Mouse (Mus musculus) testis, adult 2 months (tissue): ENCODE results near the gene Zfp512b. TPM values are rescaled to one million over a fixed set of nuclear protein-coding genes. Genes with fewer than 3 reads are reported as not detected.
A peak's percentile ranks its signal among the peaks of the same experiment; 100 is the strongest.

Source experiments
- H3K27ac ChIP-seq: fragments of 200-500 bp; 2 replicates; pipeline ENCODE4 v1.5.1; 2012; ENCODE audit warnings: low read depth, low read length; ENCODE audit not compliant: control insufficient read depth, insufficient read depth
- H3K27me3 ChIP-seq: fragments of 200-500 bp; 2 replicates; pipeline ENCODE4 v1.6.1; 2012; ENCODE audit warnings: mild to moderate bottlenecking, low read length, moderate library complexity; ENCODE audit not compliant: control insufficient read depth, insufficient read depth
- H3K36me3 ChIP-seq: fragments of 200-500 bp; 2 replicates; pipeline ENCODE4 v1.6.1; 2012; ENCODE audit warnings: mild to moderate bottlenecking, low read length; ENCODE audit not compliant: control insufficient read depth, insufficient read depth
- H3K4me1 ChIP-seq: fragments of 200-500 bp; 2 replicates; pipeline ENCODE4 v1.6.1; 2012; ENCODE audit warnings: low read length; ENCODE audit not compliant: control insufficient read depth, insufficient read depth
- H3K4me3 ChIP-seq: fragments of 200-500 bp; 2 replicates; pipeline ENCODE4 v1.5.1; 2012; ENCODE audit warnings: low read depth, mild to moderate bottlenecking, low read length, moderate library complexity, mixed read lengths; ENCODE audit not compliant: control insufficient read depth
- CTCF ChIP-seq: fragments of 200-500 bp; IDR thresholded peaks from 2 replicates; pipeline ENCODE4 v1.5.1; 2012; ENCODE audit warnings: low read depth, mild to moderate bottlenecking, inconsistent platforms, low read length, moderate library complexity; ENCODE audit not compliant: control insufficient read depth, insufficient read depth, insufficient replicate concordance
- POLR2A ChIP-seq: fragments of 200-500 bp; IDR thresholded peaks from 2 replicates; pipeline ENCODE4 v1.6.1; 2012; ENCODE audit warnings: low read depth, mild to moderate bottlenecking, inconsistent platforms, low read length, moderate library complexity; ENCODE audit not compliant: control insufficient read depth
- polyA plus RNA-seq: library from polyadenylated mRNA; depleted of rRNA; stranded (reverse); fragments of >200 nt; gene quantifications from 2 replicates; pipeline ENCODE4 v1.2.3, GENCODE M21; 2012; rRNA removed

The Zfp512b gene
- polyA plus RNA-seq, 1 experiment = 83.2 TPM

DNA sequence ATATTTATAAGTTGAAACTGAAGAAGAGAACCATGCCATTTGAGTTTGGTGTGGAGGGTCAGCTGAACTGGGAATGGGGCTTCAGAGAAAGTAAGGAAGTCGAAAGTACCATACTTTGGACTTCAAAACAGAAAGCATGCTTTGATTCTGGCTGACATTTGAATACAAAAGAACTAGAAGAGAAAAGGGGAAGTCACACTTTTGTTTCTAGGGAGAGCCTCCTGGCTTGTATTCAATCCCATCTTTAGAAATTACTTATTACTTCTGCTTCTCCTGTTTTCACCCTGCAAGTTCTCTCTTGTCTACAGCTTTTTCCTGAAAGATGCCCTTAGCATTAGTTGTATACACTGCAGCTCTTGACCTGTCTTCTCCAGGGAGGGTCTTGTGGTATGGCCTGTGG lies 44.4 kb downstream of the Zfp512b start:
- H3K4me1 ChIP-seq = no peaks in the 10 kb centered on the region
- H3K36me3 ChIP-seq = peaks cover 2% of the 10 kb centered on the region
- H3K27ac ChIP-seq = no peak overlapping the region
- no peak overlapping the region for H3K4me3 ChIP-seq
- no peak for TF ChIP-seq CTCF
- no peak for TF ChIP-seq POLR2A
- no peaks in the 10 kb centered on the region for H3K27me3 ChIP-seq

DNA sequence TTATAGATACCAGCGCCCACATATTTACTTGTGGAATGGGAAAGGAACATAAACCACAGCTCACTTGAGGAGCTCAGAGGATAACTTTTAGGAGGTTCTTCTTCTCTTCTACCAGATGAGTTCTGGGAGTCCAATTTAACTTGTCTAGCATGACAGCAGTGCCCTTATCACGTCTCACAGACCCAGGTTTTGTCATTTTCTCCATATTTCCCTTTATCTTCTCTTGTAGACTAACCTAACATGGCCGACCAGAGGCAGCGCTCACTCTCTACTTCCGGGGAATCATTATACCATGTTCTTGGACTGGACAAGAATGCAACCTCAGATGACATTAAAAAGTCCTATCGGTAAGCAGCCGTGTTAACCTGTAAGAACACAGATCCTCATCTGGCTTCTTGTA lies 46.5 kb downstream of the Zfp512b start:
- no peaks in the 10 kb centered on the region for H3K4me1 ChIP-seq
- H3K4me3 ChIP-seq = no peak overlapping the region
- H3K36me3 ChIP-seq = peaks cover 2% of the 10 kb centered on the region
- H3K27me3 ChIP-seq = no peaks in the 10 kb centered on the region
- TF ChIP-seq CTCF = no peak
- no peak for TF ChIP-seq POLR2A
- no peak overlapping the region for H3K27ac ChIP-seq

DNA sequence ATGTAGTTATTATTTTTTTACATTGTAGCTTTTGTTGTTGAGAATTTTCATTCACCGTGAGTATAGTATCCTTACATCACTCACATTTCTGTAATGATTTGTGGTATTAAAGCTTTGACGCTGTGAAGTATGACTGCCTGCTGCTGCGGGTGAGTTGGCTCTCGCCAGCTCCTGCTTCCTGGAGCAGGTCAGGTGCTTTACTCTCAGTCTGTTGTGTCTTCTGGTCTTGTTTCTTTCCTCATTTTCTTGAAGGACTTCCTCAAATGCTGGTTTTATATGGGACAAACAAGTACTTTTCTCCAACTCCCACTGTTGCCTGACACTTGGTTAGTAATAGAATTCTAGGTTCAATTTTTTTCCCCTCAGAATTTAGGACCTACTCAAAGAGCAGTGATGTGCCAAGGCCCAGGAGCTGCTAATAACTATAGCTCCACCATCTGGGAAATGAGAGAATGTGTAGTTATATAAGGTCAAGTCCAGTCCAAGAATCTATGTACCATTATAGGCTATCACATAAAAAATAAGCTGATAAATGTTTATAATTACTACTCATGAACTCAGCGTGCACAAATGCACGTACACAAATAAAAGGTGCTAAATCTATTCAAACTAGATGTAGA lies 50.7 kb downstream of the Zfp512b start:
- no peak overlapping the region for H3K27ac ChIP-seq
- 0 out of 2 replicates have a peak, but pooled peaks cover 3% of the 10 kb centered on the region for H3K4me1 ChIP-seq
- no peaks in the 10 kb centered on the region for H3K27me3 ChIP-seq
- TF ChIP-seq POLR2A = no peak
- TF ChIP-seq CTCF = no peak
- H3K36me3 ChIP-seq = no peaks in the 10 kb centered on the region
- no peak overlapping the region for H3K4me3 ChIP-seq

DNA sequence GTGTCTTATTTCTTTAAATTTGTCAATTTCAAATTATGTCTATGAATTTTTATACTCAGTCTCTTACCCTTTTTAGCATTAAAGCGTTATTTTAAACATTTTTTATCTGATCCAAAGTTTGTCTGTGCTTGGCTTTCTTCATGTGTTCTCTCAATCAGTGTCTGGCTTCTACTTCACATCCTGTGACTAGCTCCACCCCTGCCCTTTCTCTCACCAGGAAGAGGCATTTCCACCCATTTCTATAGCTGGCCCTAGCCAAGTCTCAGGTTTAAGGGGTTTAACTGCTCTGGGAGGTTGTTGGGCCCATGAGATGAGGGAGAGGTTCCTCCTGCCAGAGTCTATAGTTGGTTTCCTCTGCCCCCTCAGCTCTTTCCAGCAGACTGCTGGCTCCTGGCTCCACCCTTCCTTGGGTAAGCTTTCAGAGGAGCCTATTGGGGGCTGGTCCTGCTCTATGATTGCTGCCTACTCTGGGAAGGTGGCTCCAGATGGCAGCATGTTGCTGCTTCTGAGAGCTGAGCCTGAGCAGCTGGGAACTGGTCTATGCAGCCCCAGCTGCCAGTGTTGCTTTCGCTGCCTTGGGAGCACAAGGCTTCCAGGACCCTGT lies 55.1 kb downstream of the Zfp512b start:
- peak overlapping the region; percentile 12 for H3K27ac ChIP-seq
- no peaks in the 10 kb centered on the region for H3K36me3 ChIP-seq
- 0 out of 2 replicates have a peak, but pooled peaks cover 3% of the 10 kb centered on the region for H3K4me1 ChIP-seq
- TF ChIP-seq POLR2A (no peak), CTCF (no peak)
- H3K4me3 ChIP-seq = no peak overlapping the region
- no peaks in the 10 kb centered on the region for H3K27me3 ChIP-seq

DNA sequence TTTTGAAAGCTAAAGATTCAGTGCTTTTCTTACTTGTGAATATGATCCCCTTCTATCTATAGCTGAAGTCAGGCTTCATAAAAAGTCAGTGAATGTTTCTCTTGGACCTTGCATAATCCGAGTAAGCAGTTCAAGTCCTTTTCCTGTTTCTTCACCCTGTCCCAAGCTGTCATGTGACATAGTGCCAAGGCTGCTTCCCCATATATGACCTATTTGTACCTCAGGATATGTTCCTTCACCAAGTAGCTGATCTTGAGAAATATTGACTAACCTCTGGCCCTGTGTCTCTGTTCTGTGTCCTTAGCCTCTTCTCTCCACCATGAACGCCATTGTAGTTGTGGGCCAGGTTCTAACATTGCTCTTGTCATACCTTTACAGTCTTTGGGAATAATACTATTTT lies 56.2 kb downstream of the Zfp512b start:
- 0 out of 2 replicates have a peak, but pooled peaks cover 3% of the 10 kb centered on the region for H3K4me1 ChIP-seq
- no peaks in the 10 kb centered on the region for H3K36me3 ChIP-seq
- H3K27ac ChIP-seq = no peak overlapping the region
- no peaks in the 10 kb centered on the region for H3K27me3 ChIP-seq
- H3K4me3 ChIP-seq = no peak overlapping the region
- TF ChIP-seq POLR2A (no peak), CTCF (no peak)

DNA sequence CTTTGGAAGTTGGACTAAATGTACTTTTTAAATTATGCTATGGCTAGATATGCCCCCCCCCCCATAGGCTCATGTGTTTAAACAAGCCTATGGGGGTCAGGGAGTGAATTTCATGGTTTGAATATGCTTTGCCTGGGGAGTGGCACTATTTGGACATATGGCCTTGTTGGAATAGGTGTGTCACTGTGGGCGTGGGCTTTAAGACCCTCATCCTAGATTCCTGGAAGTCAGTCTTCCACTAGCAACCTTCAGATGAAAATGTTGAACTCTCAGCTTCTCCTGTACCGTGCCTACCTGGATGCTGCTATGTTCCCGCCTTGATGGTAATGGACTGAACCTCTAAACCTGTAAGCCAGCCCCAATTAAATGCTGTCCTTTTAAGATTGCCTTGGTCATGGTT lies 60.0 kb downstream of the Zfp512b start:
- no peak overlapping the region for H3K27ac ChIP-seq
- H3K36me3 ChIP-seq = no peaks in the 10 kb centered on the region
- H3K4me1 ChIP-seq = 0 out of 2 replicates have a peak, but pooled peaks cover 1% of the 10 kb centered on the region
- H3K27me3 ChIP-seq = no peaks in the 10 kb centered on the region
- TF ChIP-seq CTCF (no peak), POLR2A (no peak)
- H3K4me3 ChIP-seq = no peak overlapping the region

Other genes starting within 250 kb of the Zfp512b start
- 15.8 and 16.1 TPM in 2 replicates for gene Zgpat, start 227.9 kb downstream of the Zfp512b start, polyA plus RNA-seq
- 35.9 and 43.2 TPM in 2 replicates for gene Arfrp1, start 227.4 kb downstream of the Zfp512b start, polyA plus RNA-seq
- gene Lime1, start 212.7 kb downstream of the Zfp512b start, polyA plus RNA-seq = 13.9 and 14.6 TPM in 2 replicates
- gene Zbtb46, start 133.4 kb downstream of the Zfp512b start, polyA plus RNA-seq = 8.3 and 10.1 TPM in 2 replicates
- gene Abhd16b, start 99.6 kb downstream of the Zfp512b start, polyA plus RNA-seq = 141 and 146 TPM in 2 replicates
- gene Tpd52l2, start 95.7 kb downstream of the Zfp512b start, polyA plus RNA-seq = 17.4 and 17.5 TPM in 2 replicates
- gene Dnajc5, start 72.3 kb downstream of the Zfp512b start, polyA plus RNA-seq = 16.6 and 19.8 TPM in 2 replicates
- gene Uckl1, start 7.9 kb downstream of the Zfp512b start, polyA plus RNA-seq = 44.4 and 44.5 TPM in 2 replicates
- gene Prpf6, start 935 bp downstream of the Zfp512b start, polyA plus RNA-seq = 19.5 and 20.1 TPM in 2 replicates
- gene Samd10, start 6.4 kb upstream of the Zfp512b start, polyA plus RNA-seq = 61.7 and 61.8 TPM in 2 replicates
- gene Gm29797, start 64.2 kb upstream of the Zfp512b start, polyA plus RNA-seq = 0.16 TPM in 1 of 2 replicates, not detected in the other
- gene Sox18, start 78.8 kb upstream of the Zfp512b start, polyA plus RNA-seq = 5.0 and 5.5 TPM in 2 replicates
- 577 and 632 TPM in 2 replicates for gene Tcea2, start 87.5 kb upstream of the Zfp512b start, polyA plus RNA-seq
- gene Rgs19, start 101.2 kb upstream of the Zfp512b start, polyA plus RNA-seq = 25.7 and 28.2 TPM in 2 replicates
- 409 and 417 TPM in 2 replicates for gene Lkaaear1, start 105.6 kb upstream of the Zfp512b start, polyA plus RNA-seq
- 5.4 and 5.9 TPM in 2 replicates for gene Oprl1, start 122.2 kb upstream of the Zfp512b start, polyA plus RNA-seq
- 2.9 and 5.3 TPM in 2 replicates for gene Myt1, start 170.5 kb upstream of the Zfp512b start, polyA plus RNA-seq
- gene Pcmtd2, start 245.1 kb upstream of the Zfp512b start, polyA plus RNA-seq = 24.7 and 25.5 TPM in 2 replicates